Mouse (Mus musculus) heart, embryonic 10.5 days (tissue): ENCODE measurements around the gene Spert. TPM values are rescaled to one million over a fixed set of nuclear protein-coding genes. Genes with fewer than 3 reads are reported as not detected.

Experiments used
- DNase-seq: peaks from one replicate; pipeline ENCODE4 v3.0.0-alpha.2; 2017; ENCODE audit warnings: low spot score
- H3K27ac ChIP-seq: fragments of 300-500 bp; sonication (generic); 2 replicates; pipeline ENCODE4 v1.5.1; 2016; ENCODE audit warnings: mild to moderate bottlenecking
- H3K27me3 ChIP-seq: fragments of 300-500 bp; sonication (generic); 2 replicates; pipeline ENCODE4 v1.6.1; 2016; ENCODE audit warnings: mild to moderate bottlenecking; ENCODE audit not compliant: poor library complexity, insufficient read depth, severe bottlenecking
- H3K36me3 ChIP-seq: fragments of 300-500 bp; sonication (generic); 2 replicates; pipeline ENCODE4 v1.6.1; 2016; ENCODE audit warnings: mild to moderate bottlenecking, moderate library complexity
- H3K4me1 ChIP-seq: fragments of 300-500 bp; sonication (generic); 2 replicates; pipeline ENCODE4 v1.6.1; 2016; ENCODE audit warnings: mild to moderate bottlenecking
- H3K4me3 ChIP-seq: fragments of 300-500 bp; sonication (generic); 2 replicates; pipeline ENCODE4 v1.5.1; 2016; ENCODE audit warnings: mild to moderate bottlenecking, moderate library complexity
- H3K9me3 ChIP-seq: fragments of 300-500 bp; sonication (generic); 2 replicates; pipeline ENCODE4 v1.6.1; 2016; ENCODE audit warnings: mild to moderate bottlenecking, moderate library complexity
- WGBS: fragments of 180-500 bp; shearing (Covaris S2); methylation state at CpG from one replicate; pipeline ENCODE4 v1.1.7; 2016; 5-methylcytosine and 5-hydroxymethylcytosine counted together
- polyA plus RNA-seq: library from polyadenylated mRNA; unstranded; fragments of >200 nt; fragmentation: Nextera tagmentation; extraction: Ambion mirVana; gene quantifications from 2 replicates; pipeline ENCODE4 v1.2.1, GENCODE M21; 2016

Spert gene
- polyA plus RNA-seq, 1 experiment from 2014 or later, result not detected

GRCm38 (mm10) chr14:75565534-75566140 is 27.3 kb downstream of the Spert start:
- Histone ChIP-seq H3K27ac (no peak overlapping the region; the same call in 1 of the 2 replicates), H3K36me3 (no peaks in the 10 kb centered on the region), H3K4me3 (no peak overlapping the region), H3K4me1 (peaks cover 8% of the 10 kb centered on the region), H3K27me3 (no peaks in the 10 kb centered on the region), H3K9me3 (no peaks in the 10 kb centered on the region)
- DNase-seq, result no peak
- 62% methylated on average over 14 of the region's 14 CpGs for WGBS

DNA sequence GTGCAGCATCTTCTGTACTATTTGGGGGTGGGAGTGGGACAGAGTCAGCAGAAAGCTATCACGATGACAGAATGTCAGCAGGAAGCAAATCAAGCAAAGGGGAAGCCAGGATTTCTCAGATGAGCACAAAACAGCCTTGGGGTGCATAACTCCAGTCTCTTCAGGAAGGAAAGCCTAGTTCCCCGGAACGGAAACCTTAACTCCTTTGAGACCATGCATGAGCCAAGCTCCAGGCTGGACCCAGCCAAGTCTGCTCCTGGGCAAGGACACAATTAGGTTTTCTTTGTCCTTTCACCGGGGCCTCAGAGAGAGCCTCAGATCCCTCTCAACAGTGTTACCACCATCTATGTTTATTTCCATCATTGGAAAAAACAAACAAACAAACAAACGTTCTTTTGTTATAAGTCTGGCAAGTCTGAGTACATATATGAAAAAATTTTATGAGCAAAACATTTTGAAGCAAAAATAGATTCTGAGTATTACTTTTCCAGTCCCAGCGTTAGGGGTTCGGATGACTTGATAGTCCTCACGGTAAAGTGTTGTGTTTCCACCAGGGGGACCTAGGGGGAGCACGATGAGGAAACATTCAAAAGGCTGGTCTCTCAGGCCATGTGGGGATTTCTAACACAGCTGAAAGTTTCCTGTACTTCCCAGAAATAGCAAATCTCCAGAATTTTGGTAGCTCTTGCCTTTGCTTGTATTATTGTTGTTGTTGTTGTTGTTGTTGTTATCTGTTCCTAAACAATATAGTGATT is 31.2 kb downstream of the Spert start:
- Histone ChIP-seq H3K4me1 (peaks cover 11% of the 10 kb centered on the region), H3K9me3 (no peaks in the 10 kb centered on the region), H3K27ac (no peak overlapping the region), H3K36me3 (no peaks in the 10 kb centered on the region), H3K4me3 (no peak overlapping the region), H3K27me3 (no peaks in the 10 kb centered on the region)
- WGBS, result 48% methylated on average over 9 of the region's 9 CpGs
- DNase-seq, result no peak

- WGBS, result 27% methylated on average over 8 of the region's 8 CpGs
- no peak for DNase-seq
- Histone ChIP-seq H3K36me3 (no peaks in the 10 kb centered on the region), H3K27ac (no peak overlapping the region), H3K9me3 (no peaks in the 10 kb centered on the region), H3K4me3 (no peak overlapping the region), H3K27me3 (no peaks in the 10 kb centered on the region), H3K4me1 (peaks cover 19% of the 10 kb centered on the region)
Measured at GRCm38 (mm10) chr14:75541731-75542130, 51.2 kb downstream of the Spert start.

DNA sequence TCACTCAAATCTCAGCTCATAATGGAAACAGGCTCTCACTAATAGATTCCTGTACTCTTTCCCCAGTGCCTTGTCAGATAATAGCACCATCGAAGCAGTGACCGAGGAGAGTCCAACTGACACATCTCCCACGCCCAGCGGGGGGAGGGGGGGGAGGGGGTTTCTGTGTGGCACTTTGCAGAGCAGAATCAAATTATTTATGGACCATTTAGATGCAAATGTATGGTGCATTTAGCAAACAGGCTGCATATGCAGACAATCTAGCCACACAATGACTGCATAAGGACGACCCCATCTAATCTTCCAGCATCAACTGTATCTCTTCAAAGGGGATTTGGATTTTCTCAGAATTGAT is 51.9 kb downstream of the Spert start:
- no peak for DNase-seq
- H3K27ac ChIP-seq, result no peak overlapping the region
- peaks cover 27% of the 10 kb centered on the region for H3K4me1 ChIP-seq
- H3K27me3 ChIP-seq, result no peaks in the 10 kb centered on the region
- H3K4me3 ChIP-seq, result no peak overlapping the region
- H3K36me3 ChIP-seq, result no peaks in the 10 kb centered on the region
- 14% methylated on average over 5 of the region's 5 CpGs for WGBS
- no peaks in the 10 kb centered on the region for H3K9me3 ChIP-seq

GRCm38 (mm10) chr14:75540216-75540995 is 52.5 kb downstream of the Spert start:
- no peak overlapping the region for H3K27ac ChIP-seq
- 67% methylated on average over 17 of the region's 17 CpGs for WGBS
- H3K36me3 ChIP-seq, result no peaks in the 10 kb centered on the region
- H3K4me1 ChIP-seq, result peaks cover 27% of the 10 kb centered on the region
- H3K4me3 ChIP-seq, result no peak overlapping the region
- DNase-seq, result no peak
- no peaks in the 10 kb centered on the region for H3K27me3 ChIP-seq
- no peaks in the 10 kb centered on the region for H3K9me3 ChIP-seq

GRCm38 (mm10) chr14:75539205-75539604 is 53.7 kb downstream of the Spert start:
- Histone ChIP-seq H3K27ac (no peak overlapping the region), H3K4me1 (peaks cover 27% of the 10 kb centered on the region)
- 29% methylated on average over 2 of the region's 2 CpGs for WGBS

More at GRCm38 (mm10) chr14:75539205-75539604, 53.7 kb downstream of the Spert start:
- H3K27me3 ChIP-seq, result no peaks in the 10 kb centered on the region
- H3K4me3 ChIP-seq, result no peak overlapping the region
- H3K36me3 ChIP-seq, result no peaks in the 10 kb centered on the region
- H3K9me3 ChIP-seq, result no peaks in the 10 kb centered on the region
- no peak for DNase-seq

Other genes with a start within 250 kb of the Spert start
- 0.05 TPM in 1 of 2 replicates, not detected in the other for gene Siah3, start 137.1 kb downstream of the Spert start, polyA plus RNA-seq
- gene Erich6b, start 49.1 kb upstream of the Spert start, polyA plus RNA-seq, result not detected in 2 replicates
- gene Cog3, start 161.4 kb upstream of the Spert start, polyA plus RNA-seq, result 16.6 and 18.9 TPM in 2 replicates
- 5.2 and 5.8 TPM in 2 replicates for gene Slc25a30, start 193.9 kb upstream of the Spert start, polyA plus RNA-seq